Mouse (Mus musculus) neural tube, embryonic 15.5 days (tissue): ENCODE measurements at regions not wholly inside any gene's neighbourhood (a gene's known extent, or its start where the extent isn't known, plus 50 kb on each side); places are given as distances from the start of the nearest gene placed in this dataset.

ENCODE experiments used
- ATAC-seq: fragments of 200-750 bp; cut with Nextera tagmentation; 2 replicates; pipeline ENCODE4 v1.8.0; 2017; ENCODE audit warnings: mild to moderate bottlenecking, moderate TSS enrichment, moderate library complexity; ENCODE audit not compliant: low FRiP score
- H3K27ac ChIP-seq: fragments of 300-500 bp; sonication (generic); replicated peaks from 2 replicates; pipeline ENCODE4 v1.5.1; 2015; ENCODE audit warnings: mild to moderate bottlenecking, inconsistent platforms
- H3K27me3 ChIP-seq: fragments of 300-500 bp; sonication (generic); replicated peaks from 2 replicates; pipeline ENCODE4 v1.6.1; 2015; ENCODE audit warnings: inconsistent platforms
- H3K36me3 ChIP-seq: fragments of 300-500 bp; sonication (generic); 2 replicates; pipeline ENCODE4 v1.6.1; 2015; ENCODE audit warnings: inconsistent platforms
- H3K4me1 ChIP-seq: fragments of 300-500 bp; sonication (generic); 2 replicates; pipeline ENCODE4 v1.6.1; 2015; ENCODE audit warnings: inconsistent platforms
- H3K4me2 ChIP-seq: fragments of 300-500 bp; sonication (generic); 2 replicates; pipeline ENCODE4 v1.6.1; 2015; ENCODE audit warnings: inconsistent platforms, mild to moderate bottlenecking, moderate library complexity
- H3K4me3 ChIP-seq: fragments of 300-500 bp; sonication (generic); replicated peaks from 2 replicates; pipeline ENCODE4 v1.5.1; 2015; ENCODE audit warnings: mild to moderate bottlenecking, inconsistent platforms
- H3K9ac ChIP-seq: fragments of 300-500 bp; sonication (generic); replicated peaks from 2 replicates; pipeline ENCODE4 v1.6.1; 2015; ENCODE audit warnings: mild to moderate bottlenecking, inconsistent platforms
- H3K9me3 ChIP-seq: fragments of 300-500 bp; sonication (generic); replicated peaks from 2 replicates; pipeline ENCODE4 v1.6.1; 2016; ENCODE audit warnings: inconsistent platforms
- WGBS: fragments of 180-500 bp; shearing (Covaris S2); methylation state at CpG from one replicate; pipeline ENCODE4 v1.1.7; 2015; ENCODE audit warnings: mixed read lengths; 5-methylcytosine and 5-hydroxymethylcytosine counted together

- H3K4me1 ChIP-seq: no peaks in the 10 kb centered on the region
- ATAC-seq: no peak
- no peak overlapping the region for H3K9ac ChIP-seq
- H3K4me2 ChIP-seq: no peak overlapping the region
- H3K9me3 ChIP-seq: no peaks in the 10 kb centered on the region
- no peaks in the 10 kb centered on the region; the same call in 1 of the 2 replicates for H3K27me3 ChIP-seq
- no peak overlapping the region for H3K27ac ChIP-seq
- 87% methylated on average over 4 of the region's 4 CpGs for WGBS
- no peak overlapping the region for H3K4me3 ChIP-seq
- no peaks in the 10 kb centered on the region for H3K36me3 ChIP-seq
Observed at GRCm38 (mm10) chrX:11728481-11728880, 400.9 kb downstream of the H2al1j start.

- Histone ChIP-seq H3K9me3 (no peaks in the 10 kb centered on the region), H3K4me2 (no peak overlapping the region), H3K4me1 (peaks cover 5% of the 10 kb centered on the region), H3K27ac (no peak overlapping the region), H3K9ac (no peak overlapping the region), H3K27me3 (no peaks in the 10 kb centered on the region; the same call in 1 of the 2 replicates), H3K36me3 (no peaks in the 10 kb centered on the region), H3K4me3 (no peak overlapping the region)
- WGBS: 68% methylated on average over 6 of the region's 6 CpGs
- ATAC-seq: no peak
Observed at GRCm38 (mm10) chrX:11729992-11730391, 402.4 kb downstream of the H2al1j start.

- Histone ChIP-seq H3K4me2 (no peak overlapping the region), H3K9me3 (no peaks in the 10 kb centered on the region), H3K27me3 (peaks cover 3% of the 10 kb centered on the region; the same call in 1 of the 2 replicates), H3K4me3 (no peak overlapping the region), H3K27ac (no peak overlapping the region), H3K36me3 (no peaks in the 10 kb centered on the region), H3K9ac (no peak overlapping the region), H3K4me1 (peaks cover 14% of the 10 kb centered on the region)
- 88% methylated on average over 2 of the region's 2 CpGs for WGBS
- no peak for ATAC-seq
Observed at GRCm38 (mm10) chrX:11732371-11732770, 404.7 kb downstream of the H2al1j start.

- H3K9me3 ChIP-seq: no peaks in the 10 kb centered on the region
- H3K4me1 ChIP-seq: peaks cover 14% of the 10 kb centered on the region
- H3K36me3 ChIP-seq: no peaks in the 10 kb centered on the region
- H3K27ac ChIP-seq: peak overlapping the region; percentile 19
- H3K4me3 ChIP-seq: no peak overlapping the region
- no peak overlapping the region for H3K4me2 ChIP-seq
- peaks cover 8% of the 10 kb centered on the region; the same call in 1 of the 2 replicates for H3K27me3 ChIP-seq
- 30% methylated on average over 27 of the region's 27 CpGs for WGBS
- ATAC-seq: peak; percentile 55; the same call in 1 of the 2 replicates
- no peak overlapping the region for H3K9ac ChIP-seq
Observed at GRCm38 (mm10) chrX:11734505-11735435, 407.1 kb downstream of the H2al1j start.

GRCm38 (mm10) chrX:11735516-11736170 lies 408.0 kb downstream of the H2al1j start:
- 0 out of 2 replicates have a peak, but pooled peaks have one; percentile 41 for ATAC-seq

GRCm38 (mm10) chrX:11736481-11736880 lies 408.9 kb downstream of the H2al1j start:
- no peaks in the 10 kb centered on the region for H3K9me3 ChIP-seq
- no peaks in the 10 kb centered on the region for H3K36me3 ChIP-seq
- H3K4me2 ChIP-seq: no peak overlapping the region
- peaks cover 12% of the 10 kb centered on the region; the same call in 1 of the 2 replicates for H3K27me3 ChIP-seq
- H3K4me1 ChIP-seq: peaks cover 14% of the 10 kb centered on the region
- H3K27ac ChIP-seq: no peak overlapping the region
- no peak overlapping the region for H3K4me3 ChIP-seq
- no peak overlapping the region for H3K9ac ChIP-seq
- WGBS: 77% methylated on average over 3 of the region's 3 CpGs
- ATAC-seq: no peak

More at GRCm38 (mm10) chrX:11735516-11736170, 408.0 kb downstream of the H2al1j start:
- Histone ChIP-seq H3K4me2 (no peak overlapping the region), H3K36me3 (no peaks in the 10 kb centered on the region), H3K27ac (peak overlapping the region; percentile 19), H3K27me3 (peaks cover 12% of the 10 kb centered on the region; the same call in 1 of the 2 replicates), H3K9ac (no peak overlapping the region), H3K4me3 (no peak overlapping the region), H3K4me1 (peaks cover 14% of the 10 kb centered on the region), H3K9me3 (no peaks in the 10 kb centered on the region)
- WGBS: 26% methylated on average over 17 of the region's 17 CpGs

GRCm38 (mm10) chrX:11739565-11739964 lies 411.9 kb downstream of the H2al1j start:
- Histone ChIP-seq H3K36me3 (no peaks in the 10 kb centered on the region), H3K4me2 (no peak overlapping the region), H3K9me3 (no peaks in the 10 kb centered on the region), H3K4me1 (peaks cover 13% of the 10 kb centered on the region), H3K9ac (no peak overlapping the region), H3K4me3 (no peak overlapping the region), H3K27ac (no peak overlapping the region), H3K27me3 (peaks cover 12% of the 10 kb centered on the region; the same call in 1 of the 2 replicates)
- 60% methylated on average over 7 of the region's 7 CpGs for WGBS
- ATAC-seq: no peak

- H3K4me1 ChIP-seq: no peaks in the 10 kb centered on the region
- 24% methylated on average over 3 of the region's 3 CpGs for WGBS
Observed at GRCm38 (mm10) chrX:11745911-11746310, 414.2 kb downstream of the Bcor start.

GRCm38 (mm10) chrX:11747386-11748121 lies 412.6 kb downstream of the Bcor start:
- Histone ChIP-seq H3K4me1 (no peaks in the 10 kb centered on the region), H3K27ac (no peak overlapping the region), H3K36me3 (no peaks in the 10 kb centered on the region), H3K27me3 (no peaks in the 10 kb centered on the region; the same call in 1 of the 2 replicates), H3K9ac (no peak overlapping the region), H3K9me3 (no peaks in the 10 kb centered on the region), H3K4me2 (no peak overlapping the region), H3K4me3 (no peak overlapping the region)
- no peak for ATAC-seq
- 69% methylated on average over 4 of the region's 4 CpGs for WGBS

More at GRCm38 (mm10) chrX:11745911-11746310, 414.2 kb downstream of the Bcor start:
- H3K36me3 ChIP-seq: no peaks in the 10 kb centered on the region
- no peak for ATAC-seq
- no peak overlapping the region for H3K4me2 ChIP-seq
- no peak overlapping the region for H3K9ac ChIP-seq
- H3K27me3 ChIP-seq: no peaks in the 10 kb centered on the region
- no peak overlapping the region for H3K27ac ChIP-seq
- H3K4me3 ChIP-seq: no peak overlapping the region
- no peaks in the 10 kb centered on the region for H3K9me3 ChIP-seq

GRCm38 (mm10) chrX:11748278-11748677 lies 411.9 kb downstream of the Bcor start:
- H3K9ac ChIP-seq: no peak overlapping the region
- H3K9me3 ChIP-seq: no peaks in the 10 kb centered on the region
- H3K27ac ChIP-seq: no peak overlapping the region
- H3K4me2 ChIP-seq: no peak overlapping the region
- H3K36me3 ChIP-seq: no peaks in the 10 kb centered on the region
- WGBS: 47% methylated on average over 4 of the region's 4 CpGs
- no peaks in the 10 kb centered on the region; the same call in 1 of the 2 replicates for H3K27me3 ChIP-seq
- H3K4me1 ChIP-seq: no peaks in the 10 kb centered on the region
- ATAC-seq: no peak
- no peak overlapping the region for H3K4me3 ChIP-seq

- H3K27ac ChIP-seq: no peak overlapping the region
- no peaks in the 10 kb centered on the region for H3K36me3 ChIP-seq
- H3K4me1 ChIP-seq: no peaks in the 10 kb centered on the region
- H3K9me3 ChIP-seq: no peaks in the 10 kb centered on the region
- H3K9ac ChIP-seq: no peak overlapping the region
- no peak overlapping the region for H3K4me2 ChIP-seq
- ATAC-seq: no peak
- no peak overlapping the region for H3K4me3 ChIP-seq
- H3K27me3 ChIP-seq: peaks cover 4% of the 10 kb centered on the region; the same call in 1 of the 2 replicates
- 68% methylated on average over 5 of the region's 5 CpGs for WGBS
Observed at GRCm38 (mm10) chrX:11752513-11752912, 407.6 kb downstream of the Bcor start.
